Mouse (Mus musculus) liver, embryonic 16.5 days (tissue): Measurements from ENCODE around the gene Apbb2. TPM values are rescaled to one million over a fixed set of nuclear protein-coding genes. Genes with fewer than 3 reads are reported as not detected.

Experiments used
- ATAC-seq: fragments of 200-750 bp; cut with Nextera tagmentation; 2 replicates; pipeline ENCODE4 v1.8.0; 2017; ENCODE audit warnings: low read depth, mild to moderate bottlenecking, moderate number of reproducible peaks, moderate library complexity
- H3K27ac ChIP-seq: fragments of 300-500 bp; sonication (generic); 2 replicates; pipeline ENCODE4 v1.5.1; 2014; ENCODE audit warnings: mild to moderate bottlenecking, low read length
- H3K27me3 ChIP-seq: fragments of 300-500 bp; sonication (generic); 2 replicates; pipeline ENCODE4 v1.6.1; 2014; ENCODE audit warnings: low read depth, low read length, mixed read lengths; ENCODE audit not compliant: control insufficient read depth, insufficient read depth
- H3K36me3 ChIP-seq: fragments of 300-500 bp; sonication (generic); 2 replicates; pipeline ENCODE4 v1.6.1; 2014; ENCODE audit warnings: mild to moderate bottlenecking; ENCODE audit not compliant: control insufficient read depth, insufficient read depth
- H3K4me1 ChIP-seq: fragments of 300-500 bp; sonication (generic); 2 replicates; pipeline ENCODE4 v1.6.1; 2014; ENCODE audit warnings: low read depth, low read length, mixed read lengths; ENCODE audit not compliant: control insufficient read depth
- H3K4me2 ChIP-seq: fragments of 300-500 bp; sonication (generic); 2 replicates; pipeline ENCODE4 v1.6.1; 2014; ENCODE audit warnings: low read depth, low read length, mixed read lengths
- H3K4me3 ChIP-seq: fragments of 300-500 bp; sonication (generic); 2 replicates; pipeline ENCODE4 v1.5.1; 2014; ENCODE audit warnings: low read depth, mild to moderate bottlenecking, low read length
- H3K9ac ChIP-seq: fragments of 300-500 bp; sonication (generic); 2 replicates; pipeline ENCODE4 v1.6.1; 2014; ENCODE audit warnings: low read depth, low read length
- H3K9me3 ChIP-seq: fragments of 300-500 bp; sonication (generic); replicated peaks from 2 replicates; pipeline ENCODE4 v1.6.1; 2016; ENCODE audit warnings: low read length; ENCODE audit not compliant: control insufficient read depth
- WGBS: fragments of 180-500 bp; shearing (Covaris S2); extraction: QIAGEN DNeasy Blood & Tissue Kit; methylation state at CpG from one replicate; pipeline ENCODE4 v1.1.7; 2014; ENCODE audit not compliant: insufficient replicate concordance; 5-methylcytosine and 5-hydroxymethylcytosine counted together
- polyA plus RNA-seq: library from polyadenylated mRNA; unstranded; fragments of >200 nt; fragmentation: Nextera tagmentation; extraction: Ambion mirVana; gene quantifications from 2 replicates; pipeline ENCODE4 v1.2.1, GENCODE M21; 2015

Gene Apbb2
- polyA plus RNA-seq, 1 experiment from 2014 or later, result 5.6 TPM

GRCm38 (mm10) chr5:66423466-66423865, 195.1 kb downstream of the Apbb2 start:
- no peaks in the 10 kb centered on the region for H3K4me1 ChIP-seq

DNA sequence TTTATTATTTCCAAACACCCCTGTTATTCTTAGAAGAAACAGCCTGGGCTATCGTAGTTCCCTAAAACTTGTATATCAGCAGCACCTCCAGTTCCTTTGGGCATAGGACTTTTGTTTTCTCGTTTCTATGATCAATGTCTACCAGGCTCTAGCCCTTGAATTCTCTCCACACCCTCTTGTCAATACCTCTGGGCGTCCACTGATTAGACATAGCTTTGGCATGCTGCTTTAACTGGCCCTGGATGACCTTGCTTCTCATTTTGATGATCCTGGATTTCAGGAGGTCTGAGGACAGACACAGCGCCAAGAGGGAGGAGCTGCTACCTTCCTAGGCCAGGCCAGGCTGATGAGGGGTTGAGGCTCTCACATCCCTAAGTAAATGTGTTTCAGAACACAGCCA, 196.6 kb downstream of the Apbb2 start:
- H3K9ac ChIP-seq, result no peak overlapping the region
- H3K27ac ChIP-seq, result no peak overlapping the region
- H3K36me3 ChIP-seq, result no peaks in the 10 kb centered on the region
- no peaks in the 10 kb centered on the region for H3K27me3 ChIP-seq
- no peak overlapping the region for H3K4me3 ChIP-seq
- H3K9me3 ChIP-seq, result no peaks in the 10 kb centered on the region
- H3K4me1 ChIP-seq, result no peaks in the 10 kb centered on the region
- ATAC-seq, result no peak
- WGBS, result 50% methylated on average over 4 of the region's 4 CpGs
- H3K4me2 ChIP-seq, result no peak overlapping the region

More at GRCm38 (mm10) chr5:66423466-66423865, 195.1 kb downstream of the Apbb2 start:
- ATAC-seq, result no peak
- Histone ChIP-seq H3K9me3 (no peaks in the 10 kb centered on the region), H3K4me2 (no peak overlapping the region), H3K27me3 (no peaks in the 10 kb centered on the region), H3K4me3 (no peak overlapping the region), H3K27ac (no peak overlapping the region), H3K9ac (no peak overlapping the region), H3K36me3 (no peaks in the 10 kb centered on the region)
- 66% methylated on average over 4 of the region's 4 CpGs for WGBS

DNA sequence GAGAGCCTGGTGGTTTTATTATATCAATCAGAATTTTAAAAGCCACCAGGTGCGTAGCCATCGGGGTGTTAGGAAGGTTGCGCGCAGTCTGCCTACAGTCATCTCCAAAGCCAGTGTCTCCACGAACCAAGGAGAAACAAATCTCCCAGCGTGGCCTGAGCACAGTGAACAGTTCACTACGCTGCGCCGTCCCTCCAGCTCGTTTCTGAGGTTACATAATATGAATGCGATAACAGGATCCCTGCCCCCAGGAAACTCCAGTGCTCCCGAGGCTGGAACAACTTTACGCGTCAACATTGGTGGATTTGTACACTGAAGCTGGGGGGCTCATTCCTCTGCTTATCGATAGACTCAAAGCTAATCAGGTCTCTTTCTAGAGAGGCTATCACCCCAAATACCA, 197.4 kb downstream of the Apbb2 start:
- H3K4me2 ChIP-seq, result peak overlapping the region; percentile 10; the same call in 1 of the 2 replicates
- no peaks in the 10 kb centered on the region for H3K27me3 ChIP-seq

DNA sequence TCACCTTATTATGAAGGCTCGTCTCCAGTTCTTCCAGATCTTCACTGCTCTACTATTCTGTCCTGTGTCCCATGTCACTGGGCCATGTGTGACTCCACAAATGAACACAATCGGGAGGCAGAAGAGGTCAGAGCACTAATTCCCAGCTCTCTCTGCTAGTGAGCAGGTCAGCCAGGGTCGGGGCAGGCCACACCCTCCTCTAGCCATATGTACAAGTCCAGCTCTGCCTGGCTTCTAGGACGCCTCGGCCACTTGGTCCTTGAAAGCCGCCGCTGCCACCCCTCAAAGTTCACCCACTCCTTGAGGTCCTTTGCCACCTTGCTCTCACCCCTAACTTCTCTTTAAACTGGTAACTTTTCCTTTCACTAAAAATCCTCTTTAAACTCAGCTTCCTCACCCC, 198.6 kb downstream of the Apbb2 start:
- no peaks in the 10 kb centered on the region for H3K27me3 ChIP-seq
- H3K36me3 ChIP-seq, result no peaks in the 10 kb centered on the region
- H3K4me3 ChIP-seq, result no peak overlapping the region
- H3K4me1 ChIP-seq, result no peaks in the 10 kb centered on the region
- no peak for ATAC-seq
- no peaks in the 10 kb centered on the region for H3K9me3 ChIP-seq
- H3K4me2 ChIP-seq, result no peak overlapping the region
- H3K27ac ChIP-seq, result no peak overlapping the region
- no peak overlapping the region for H3K9ac ChIP-seq
- WGBS, result 57% methylated on average over 7 of the region's 7 CpGs

More for the DNA sequence above, 197.4 kb downstream of the Apbb2 start:
- Histone ChIP-seq H3K36me3 (no peaks in the 10 kb centered on the region), H3K9me3 (no peaks in the 10 kb centered on the region), H3K27ac (no peak overlapping the region), H3K9ac (no peak overlapping the region), H3K4me3 (no peak overlapping the region), H3K4me1 (no peaks in the 10 kb centered on the region)
- ATAC-seq, result peak; percentile 45; the same call in 1 of the 2 replicates
- 73% methylated on average over 15 of the region's 15 CpGs for WGBS

- H3K4me1 ChIP-seq, result no peaks in the 10 kb centered on the region
- no peaks in the 10 kb centered on the region for H3K36me3 ChIP-seq
- ATAC-seq, result no peak
- H3K4me3 ChIP-seq, result no peak overlapping the region
- no peaks in the 10 kb centered on the region for H3K9me3 ChIP-seq
- WGBS, result 46% methylated on average over 8 of the region's 8 CpGs
- no peak overlapping the region for H3K9ac ChIP-seq
- no peak overlapping the region for H3K4me2 ChIP-seq
- H3K27ac ChIP-seq, result no peak overlapping the region
- H3K27me3 ChIP-seq, result no peaks in the 10 kb centered on the region
Measured at GRCm38 (mm10) chr5:66417289-66417688, 201.3 kb downstream of the Apbb2 start.

- no peak overlapping the region for H3K27ac ChIP-seq
- no peak overlapping the region for H3K4me2 ChIP-seq
- H3K4me3 ChIP-seq, result no peak overlapping the region
- WGBS, result 64% methylated on average over 7 of the region's 7 CpGs
- H3K36me3 ChIP-seq, result no peaks in the 10 kb centered on the region
- ATAC-seq, result no peak
- no peak overlapping the region for H3K9ac ChIP-seq
- no peaks in the 10 kb centered on the region for H3K27me3 ChIP-seq
- H3K9me3 ChIP-seq, result no peaks in the 10 kb centered on the region
- H3K4me1 ChIP-seq, result no peaks in the 10 kb centered on the region
Measured at GRCm38 (mm10) chr5:66415700-66416543, 202.7 kb downstream of the Apbb2 start.

GRCm38 (mm10) chr5:66415033-66415697, 203.4 kb downstream of the Apbb2 start:
- Histone ChIP-seq H3K27ac (no peak overlapping the region), H3K36me3 (no peaks in the 10 kb centered on the region), H3K4me1 (no peaks in the 10 kb centered on the region), H3K9me3 (no peaks in the 10 kb centered on the region), H3K4me2 (no peak overlapping the region), H3K9ac (no peak overlapping the region), H3K27me3 (no peaks in the 10 kb centered on the region), H3K4me3 (no peak overlapping the region)
- WGBS, result 72% methylated on average over 9 of the region's 9 CpGs
- no peak for ATAC-seq

DNA sequence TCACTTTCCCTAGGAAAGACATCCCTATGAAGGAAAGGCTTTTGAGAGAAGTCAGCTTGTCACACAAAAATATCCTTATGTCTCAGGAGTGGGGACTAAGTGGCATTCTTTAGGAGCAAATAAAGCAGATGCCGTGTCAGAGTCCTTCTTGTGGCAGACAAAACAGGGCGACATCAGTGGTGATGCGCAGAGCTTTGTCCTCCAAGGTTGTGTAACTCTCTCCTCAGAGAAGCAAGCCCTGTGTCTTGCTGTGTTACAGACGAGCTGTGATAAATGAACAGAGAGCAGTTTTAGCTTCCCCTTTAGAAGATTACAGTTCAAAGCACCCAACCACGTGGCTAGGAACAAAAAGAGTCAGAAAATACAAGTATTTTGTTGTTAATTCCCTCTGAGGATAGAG, 205.2 kb downstream of the Apbb2 start:
- ATAC-seq, result no peak
- Histone ChIP-seq H3K4me2 (no peak overlapping the region), H3K4me1 (no peaks in the 10 kb centered on the region), H3K9me3 (no peaks in the 10 kb centered on the region), H3K27me3 (no peaks in the 10 kb centered on the region), H3K27ac (no peak overlapping the region), H3K9ac (no peak overlapping the region), H3K36me3 (no peaks in the 10 kb centered on the region), H3K4me3 (no peak overlapping the region)
- 56% methylated on average over 5 of the region's 5 CpGs for WGBS

DNA sequence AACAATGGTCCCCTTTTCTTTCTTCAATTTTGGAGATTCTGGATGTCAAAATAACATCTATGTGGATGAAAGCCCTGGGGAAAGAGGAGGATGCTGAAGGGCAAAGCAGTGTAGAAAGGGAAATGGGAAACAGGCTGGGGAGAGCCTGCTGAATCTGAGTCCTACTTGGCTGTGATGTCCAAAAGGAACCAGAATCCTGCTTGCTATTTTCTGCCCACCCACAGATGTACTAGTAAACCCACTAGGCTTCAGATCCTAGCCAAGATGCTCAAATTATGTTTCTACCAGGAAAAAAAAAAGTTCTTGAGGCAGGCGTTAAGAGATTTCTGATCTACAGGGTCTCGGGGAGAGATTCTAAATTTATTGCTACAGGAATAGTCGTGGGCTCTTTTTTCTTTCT, 205.8 kb downstream of the Apbb2 start:
- ATAC-seq, result no peak
- no peak overlapping the region for H3K9ac ChIP-seq
- no peaks in the 10 kb centered on the region for H3K4me1 ChIP-seq
- H3K27ac ChIP-seq, result no peak overlapping the region
- no peaks in the 10 kb centered on the region for H3K27me3 ChIP-seq
- H3K4me3 ChIP-seq, result no peak overlapping the region
- H3K36me3 ChIP-seq, result no peaks in the 10 kb centered on the region
- no peaks in the 10 kb centered on the region for H3K9me3 ChIP-seq
- H3K4me2 ChIP-seq, result no peak overlapping the region
- WGBS, result 71% methylated on average over 3 of the region's 3 CpGs
